Mouse (Mus musculus) A20 (cell line): ENCODE measurements around the gene Slc4a1ap.
A peak's percentile ranks its signal among the peaks of the same experiment; 100 is the strongest.
"Not testable (repeated sequence)": the region's sequence is repeated elsewhere in the genome, so short reads cannot be mapped to it uniquely, and the experiment has no call there.

Source experiments
- DNase-seq: peaks from one replicate; pipeline ENCODE4 v3.0.0-alpha.2; 2011; ENCODE audit warnings: low read depth, low spot score

Gene Slc4a1ap

GRCm38 (mm10) chr5:31566457-31566856, 39.7 kb downstream of the Slc4a1ap start:
- DNase-seq: no peak

GRCm38 (mm10) chr5:31567951-31568657, 41.3 kb downstream of the Slc4a1ap start:
- no peak for DNase-seq

- DNase-seq: no peak
Observed at GRCm38 (mm10) chr5:31571023-31571608, 44.3 kb downstream of the Slc4a1ap start.

DNA sequence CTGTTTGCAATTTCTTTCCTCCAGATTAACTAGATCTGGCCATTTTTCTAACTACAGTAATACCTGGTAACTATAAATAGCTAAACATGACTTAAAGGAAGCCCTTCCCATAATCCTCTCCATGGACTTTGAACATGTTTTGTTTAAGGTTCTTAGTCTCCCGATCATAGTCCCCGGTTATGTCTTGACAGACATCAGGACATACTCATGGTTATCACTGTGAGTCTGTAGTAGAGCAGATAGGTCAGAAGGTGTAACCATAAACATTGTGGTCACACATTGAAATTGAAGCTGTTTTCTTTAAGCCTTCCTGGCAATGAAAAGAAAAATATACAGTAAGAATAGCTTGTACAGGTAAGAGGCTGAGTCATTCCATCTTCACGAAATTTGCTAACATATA, 46.9 kb downstream of the Slc4a1ap start:
- no peak for DNase-seq

DNA sequence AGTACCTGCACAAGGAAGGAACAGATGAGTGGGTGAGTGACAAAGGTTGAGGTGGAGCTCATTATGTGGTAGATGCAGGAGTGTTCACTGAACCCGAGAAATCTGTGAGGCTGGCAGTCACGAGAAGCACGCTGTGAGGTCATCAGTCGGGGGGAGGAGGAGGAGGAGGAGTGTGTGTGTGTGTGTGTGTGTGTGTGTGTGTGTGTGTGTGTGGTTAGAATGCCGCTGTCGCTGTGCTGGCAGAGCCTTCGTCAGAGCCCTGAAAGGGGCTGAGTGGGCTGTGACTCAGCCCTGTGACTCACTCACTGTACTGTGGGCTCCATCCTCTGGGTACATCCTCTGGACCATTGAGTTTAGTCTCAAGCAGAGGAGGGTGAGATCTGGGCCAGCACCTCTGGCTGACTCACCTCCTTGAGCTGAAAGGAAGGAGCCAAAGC, 49.8 kb downstream of the Slc4a1ap start:
- DNase-seq: no peak

- DNase-seq: no peak
Observed at GRCm38 (mm10) chr5:31581263-31581662, 54.5 kb downstream of the Slc4a1ap start.

GRCm38 (mm10) chr5:31581932-31582331, 55.1 kb downstream of the Slc4a1ap start:
- peak; percentile 16 for DNase-seq

GRCm38 (mm10) chr5:31583261-31583660, 56.5 kb downstream of the Slc4a1ap start:
- DNase-seq: no peak

DNA sequence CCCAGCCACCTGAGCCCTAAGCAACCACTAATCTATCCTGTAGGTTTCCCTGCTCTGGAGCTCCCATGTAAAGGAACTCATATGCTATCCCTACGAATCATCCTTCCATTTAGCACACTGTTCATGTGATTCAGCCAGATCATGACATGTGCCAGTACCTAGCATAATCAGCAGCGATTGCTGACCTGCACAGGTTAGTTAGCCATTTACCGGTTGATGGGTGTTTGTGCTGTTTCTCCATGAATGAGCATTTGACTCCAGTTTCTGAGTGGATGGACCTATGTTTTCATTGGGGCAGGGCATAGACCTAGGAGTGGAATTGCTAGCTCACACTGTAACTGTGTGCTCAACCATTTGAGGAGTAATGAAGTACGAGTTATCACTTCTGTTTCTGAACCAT, 58.7 kb downstream of the Slc4a1ap start:
- no peak for DNase-seq

DNA sequence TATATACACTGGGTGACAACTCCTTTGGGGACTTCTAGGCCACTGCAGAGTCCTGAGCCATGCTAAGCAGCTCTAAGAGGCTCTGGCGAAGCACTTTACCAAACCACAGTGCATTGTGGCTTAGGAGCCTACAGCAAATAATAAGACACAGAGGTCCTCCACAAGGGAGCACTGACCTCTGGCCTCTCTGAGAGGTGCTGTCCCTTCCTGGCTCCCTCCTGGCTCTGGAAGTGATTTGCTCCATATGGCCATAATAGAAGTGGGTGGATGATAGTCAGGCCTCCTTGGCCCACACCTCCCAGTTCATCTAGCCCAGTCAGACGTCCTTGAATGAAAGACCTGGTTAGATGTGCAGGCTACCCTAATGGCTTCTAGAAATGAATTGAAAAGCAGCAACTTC, 61.2 kb downstream of the Slc4a1ap start:
- no peak for DNase-seq

GRCm38 (mm10) chr5:31588672-31589071, 61.9 kb downstream of the Slc4a1ap start:
- DNase-seq: not testable (repeated sequence)

- no peak for DNase-seq
Observed at GRCm38 (mm10) chr5:31589711-31590319, 63.0 kb downstream of the Slc4a1ap start.

DNA sequence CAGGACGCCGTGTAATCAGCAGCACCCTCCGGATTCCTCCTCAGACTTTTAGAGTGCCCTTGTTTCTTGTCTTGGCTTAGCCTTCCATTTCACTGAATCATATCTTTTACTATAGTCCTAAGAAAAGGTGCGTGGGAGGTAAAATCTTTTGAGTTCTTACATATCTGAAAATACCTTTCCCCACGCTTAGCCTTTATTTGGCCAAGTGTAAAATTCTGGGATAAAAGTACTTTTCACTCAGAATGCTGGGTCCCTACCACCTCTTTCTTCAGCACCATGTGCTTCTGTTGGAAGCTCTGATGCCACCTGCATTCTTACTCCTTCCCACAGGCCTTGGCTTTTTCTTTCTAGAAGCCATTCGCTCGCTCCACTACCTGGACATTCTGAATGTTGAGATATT, 64.3 kb downstream of the Slc4a1ap start:
- no peak for DNase-seq

DNA sequence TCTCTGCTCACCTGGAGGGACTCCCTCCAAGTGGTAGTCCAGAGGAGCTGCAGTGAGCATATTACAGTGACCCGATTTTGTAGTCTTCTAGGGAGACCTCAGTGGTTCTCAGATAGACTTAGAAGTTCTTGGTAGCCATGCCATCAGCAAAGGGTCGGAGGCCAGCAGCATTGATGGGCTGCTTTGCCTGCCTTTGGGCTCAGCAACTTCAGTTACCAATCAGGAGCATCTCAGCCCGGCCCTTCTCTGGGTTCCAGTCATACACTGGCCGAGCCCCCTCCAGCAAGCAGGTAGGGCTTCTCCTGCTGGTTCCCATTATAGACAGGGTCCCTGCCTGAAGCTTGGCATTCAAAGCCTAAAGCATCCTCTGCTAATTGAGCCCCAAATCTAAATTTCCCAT, 69.1 kb downstream of the Slc4a1ap start:
- peak; percentile 33 for DNase-seq

DNA sequence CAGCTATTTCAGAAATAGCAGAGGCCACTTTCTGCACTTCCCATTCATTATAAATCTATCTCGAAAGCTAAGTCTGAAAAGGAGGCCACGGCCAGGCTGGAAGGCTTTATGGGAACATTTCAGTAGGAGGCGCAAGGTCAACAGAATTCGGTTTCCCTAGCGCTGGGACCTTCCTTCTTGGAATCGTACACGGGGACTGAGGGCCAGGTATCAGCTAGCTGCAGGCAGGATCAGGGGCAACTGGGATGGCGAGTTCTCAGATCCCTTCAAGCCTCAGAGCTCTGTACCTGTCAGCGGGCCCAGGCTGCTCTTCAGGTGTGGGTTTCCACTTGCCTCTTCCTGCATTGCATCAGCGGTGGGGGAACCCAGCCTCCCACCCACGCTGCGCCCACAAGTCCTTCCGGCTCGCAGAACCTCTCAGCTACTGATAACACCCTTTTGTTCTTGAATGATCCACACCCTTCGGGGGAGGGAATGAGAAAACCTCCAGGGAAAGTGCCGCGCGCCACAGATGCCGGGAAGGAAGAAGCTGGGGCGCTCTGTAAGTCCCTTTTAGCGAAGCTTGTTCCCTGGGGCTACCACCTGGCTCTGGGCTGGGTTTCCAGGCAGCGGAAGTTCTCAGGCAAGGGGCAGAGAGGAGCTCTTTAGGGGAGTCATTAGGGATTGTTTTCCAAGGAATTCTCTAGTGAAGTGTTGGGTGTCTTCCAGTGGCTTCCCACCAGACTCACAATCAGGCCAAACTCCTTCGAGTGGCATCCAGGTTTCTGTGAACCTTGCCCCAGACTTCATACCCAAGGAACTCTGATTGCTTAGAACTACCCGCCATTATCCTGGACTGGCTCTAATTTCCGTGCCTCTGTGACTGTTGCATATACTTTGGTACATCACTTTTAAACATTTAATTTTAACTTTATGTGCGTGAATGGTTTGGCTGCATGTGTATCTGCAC, 70.0 kb downstream of the Slc4a1ap start, which contains the start of gene Mrpl33:
Mrpl33 (plus strand) TSS at position 455 of the 949 bp plus-strand sequence.
- peak; percentile 67 for DNase-seq

- peak; percentile 39 for DNase-seq
Observed at GRCm38 (mm10) chr5:31597430-31597944, 70.7 kb downstream of the Slc4a1ap start.

- no peak for DNase-seq
Observed at GRCm38 (mm10) chr5:31598121-31598520, 71.3 kb downstream of the Slc4a1ap start.

DNA sequence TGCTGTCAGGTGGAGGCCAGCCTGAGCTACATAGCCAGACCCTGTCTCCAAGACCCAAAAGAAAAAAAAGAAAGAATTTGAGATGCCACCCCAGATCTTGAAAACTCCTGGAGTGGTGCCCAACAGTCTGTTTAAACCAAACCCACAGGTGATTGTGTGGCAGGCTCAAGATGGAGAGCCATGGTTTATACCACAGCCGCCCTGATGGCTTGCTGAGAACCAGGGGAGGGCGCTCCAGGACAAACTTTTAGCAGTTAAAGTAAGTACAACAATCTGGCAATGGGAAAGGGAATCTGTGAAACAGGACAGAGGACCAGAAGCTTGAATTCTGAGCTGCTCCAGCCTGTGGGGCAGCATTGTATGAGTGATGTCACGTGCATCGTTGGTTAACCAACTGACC, 71.8 kb downstream of the Slc4a1ap start:
- peak; percentile 68 for DNase-seq

GRCm38 (mm10) chr5:31599161-31599560, 72.4 kb downstream of the Slc4a1ap start:
- peak; percentile 49 for DNase-seq

- DNase-seq: no peak
Observed at GRCm38 (mm10) chr5:31601162-31601722, 74.4 kb downstream of the Slc4a1ap start.

DNA sequence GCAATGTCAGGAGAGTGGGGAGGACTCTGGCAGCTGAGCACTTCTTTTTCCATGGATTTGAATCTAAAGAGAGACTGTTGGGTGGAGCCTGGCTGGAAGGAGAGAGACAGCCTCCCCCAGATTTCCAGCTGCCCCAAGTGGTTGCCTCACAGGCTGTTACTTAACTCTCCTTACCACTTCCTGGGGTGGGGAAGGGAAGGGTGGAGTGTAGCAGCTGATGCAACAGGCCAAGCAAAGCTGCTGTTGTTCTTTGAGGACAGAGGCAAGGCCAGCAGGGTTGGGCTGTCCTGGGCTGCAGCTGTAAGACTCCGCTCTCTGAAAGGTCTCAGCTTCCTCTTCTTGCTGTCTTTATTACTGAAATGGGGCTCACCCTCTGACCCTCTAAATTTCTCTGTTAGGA, 75.6 kb downstream of the Slc4a1ap start:
- DNase-seq: peak; percentile 72
